In genomic region chr13:17944078-17944917, GRCm38 (mm10) we compare ENCODE assay signal across 8 mouse cellular contexts. TPM values are rescaled to one million over a fixed set of nuclear protein-coding genes. Genes with fewer than 3 reads are reported as not detected.
DNase-seq lines count a peak whose midpoint lies in the region; ATAC-seq and TF ChIP-seq lines count a peak whose summit lies in the region.

Gene Rala, minus strand, starts transcription at chr13:17944239.

- TF ChIP-seq CTCF in liver, embryonic 14.5 days (IDR thresholded peaks at IDR 0.05; ENCODE audit: low read depth), result no peak
- no peak for TF ChIP-seq CTCF in stomach, postnatal 0 days (IDR thresholded peaks at IDR 0.05; ENCODE audit: low read depth)

- peaks cover 6% of the 10 kb centered on the region; the same call in 1 of the 2 replicates for H3K4me1 ChIP-seq in brown adipose tissue, adult 24 weeks (ENCODE audit: control insufficient read depth, insufficient read depth, insufficient read length, low read length)
- peaks cover 0 to 16% of the 10 kb centered on the region in 2 experiments; a peak in 2 of 4 replicates for H3K4me1 ChIP-seq in heart, embryonic 14.5 days (ENCODE audit: control insufficient read depth in 2 of 2, insufficient read depth in 2 of 2, low read length in 2 of 2)
- peaks cover 7 to 10% of the 10 kb centered on the region in 2 experiments; a peak in 3 of 4 replicates for H3K4me1 ChIP-seq in liver, embryonic 14.5 days (replicated peaks; ENCODE audit: control insufficient read depth in 2 of 2, insufficient read depth in 2 of 2, low read length in 1 of 2)
- H3K4me1 ChIP-seq in neural tube, embryonic 11.5 days (ENCODE audit: control insufficient read depth, insufficient read depth, low read length), result peaks cover 4% of the 10 kb centered on the region; the same call in 1 of the 2 replicates
- H3K4me1 ChIP-seq in stomach, postnatal 0 days (replicated peaks; ENCODE audit: control insufficient read depth, insufficient read depth), result no peaks in the 10 kb centered on the region

- DNase-seq in CD4-positive, CD25-positive, alpha-beta regulatory T cell, adult 2 months (ENCODE audit: low read depth, low spot score), result peak; percentile 94
- DNase-seq in fibroblast of lung, adult 2 months (ENCODE audit: low read depth), result peak; percentile 54
- DNase-seq in kidney, postnatal 25 days, result peak; percentile 93 to 97
- peak; percentile 65 to 70 (median 68) for DNase-seq in liver, embryonic 14.5 days (ENCODE audit: low read depth in 3 of 3, low spot score in 3 of 3)
- DNase-seq in neural tube, embryonic 11.5 days (ENCODE audit: low spot score), result peak; percentile 93
- peak; percentile 96 for DNase-seq in stomach, postnatal 0 days (ENCODE audit: low spot score)

- H3K27me3 ChIP-seq in heart, embryonic 14.5 days (ENCODE audit: control insufficient read depth, insufficient read depth, low read length), result no peaks in the 10 kb centered on the region
- no peaks in the 10 kb centered on the region for H3K27me3 ChIP-seq in liver, embryonic 14.5 days (ENCODE audit: control insufficient read depth, insufficient read depth, low read length)
- H3K27me3 ChIP-seq in neural tube, embryonic 11.5 days (ENCODE audit: control insufficient read depth, insufficient read depth, low read length), result no peaks in the 10 kb centered on the region
- no peaks in the 10 kb centered on the region for H3K27me3 ChIP-seq in stomach, postnatal 0 days (ENCODE audit: control insufficient read depth, insufficient read depth, low read length)

- TF ChIP-seq EP300 in liver, embryonic 14.5 days (IDR thresholded peaks at IDR 0.05; ENCODE audit: low read depth), result no peak
- TF ChIP-seq EP300 in stomach, postnatal 0 days (optimal IDR thresholded peaks at IDR 0.05), result no peak

- H3K9ac ChIP-seq in heart, embryonic 14.5 days (ENCODE audit: low read length), result peak within 1 kb of the TSS; percentile 75
- H3K9ac ChIP-seq in liver, embryonic 14.5 days (replicated peaks), result peak within 1 kb of the TSS; percentile 84
- H3K9ac ChIP-seq in neural tube, embryonic 11.5 days (ENCODE audit: low read length), result peak within 1 kb of the TSS; percentile 93
- H3K9ac ChIP-seq in stomach, postnatal 0 days (ENCODE audit: low read length), result peak within 1 kb of the TSS; percentile 87

- WGBS in heart, embryonic 14.5 days, result 6% methylated on average over 69 of the region's 69 CpGs
- WGBS in liver, embryonic 14.5 days (ENCODE audit: insufficient replicate concordance), result 7% methylated on average over 55 of the region's 69 CpGs
- WGBS in neural tube, embryonic 11.5 days, result 12% methylated on average over 55 of the region's 69 CpGs
- WGBS in stomach, postnatal 0 days, result 11% methylated on average over 36 of the region's 69 CpGs

- peak within 1 kb of the TSS; percentile 95 for H3K4me3 ChIP-seq in brown adipose tissue, adult 24 weeks (ENCODE audit: insufficient read depth, low read depth, low read length)
- peak within 1 kb of the TSS; percentile 64 to 98 for H3K4me3 ChIP-seq in heart, embryonic 14.5 days (ENCODE audit: control insufficient read depth in 1 of 2, insufficient read depth in 1 of 2, low read depth in 1 of 2, low read length in 2 of 2)
- peak within 1 kb of the TSS; percentile 85 to 97 for H3K4me3 ChIP-seq in liver, embryonic 14.5 days (ENCODE audit: insufficient read depth in 1 of 2, low read depth in 2 of 2, low read length in 2 of 2)
- H3K4me3 ChIP-seq in neural tube, embryonic 11.5 days (ENCODE audit: low read depth, low read length), result peak within 1 kb of the TSS; percentile 92
- H3K4me3 ChIP-seq in stomach, postnatal 0 days (ENCODE audit: low read depth, low read length), result peak within 1 kb of the TSS; percentile 76

- H3K27ac ChIP-seq in brown adipose tissue, adult 24 weeks (replicated peaks; ENCODE audit: low read depth, low read length), result peak within 1 kb of the TSS; percentile 74
- peak within 1 kb of the TSS; percentile 89 to 93 for H3K27ac ChIP-seq in heart, embryonic 14.5 days (replicated peaks in 1 of 2; ENCODE audit: control insufficient read depth in 1 of 2, insufficient read depth in 1 of 2, low read depth in 2 of 2, low read length in 2 of 2)
- no peak within 1 kb of the TSS; the same call in 1 of the 2 replicates for H3K27ac ChIP-seq in liver, embryonic 14.5 days
- peak within 1 kb of the TSS; percentile 89 for H3K27ac ChIP-seq in neural tube, embryonic 11.5 days (ENCODE audit: low read depth, low read length)
- peak within 1 kb of the TSS; percentile 95 for H3K27ac ChIP-seq in stomach, postnatal 0 days (replicated peaks)

- peak within 1 kb of the TSS; percentile 79 for H3K4me2 ChIP-seq in heart, embryonic 14.5 days (ENCODE audit: low read length)
- peak within 1 kb of the TSS; percentile 85 for H3K4me2 ChIP-seq in liver, embryonic 14.5 days (ENCODE audit: low read depth)
- peak within 1 kb of the TSS; percentile 61 for H3K4me2 ChIP-seq in neural tube, embryonic 11.5 days (ENCODE audit: low read depth)
- H3K4me2 ChIP-seq in stomach, postnatal 0 days (replicated peaks; ENCODE audit: low read depth), result peak within 1 kb of the TSS; percentile 74

- peak; percentile 98 for ATAC-seq in heart, embryonic 14.5 days (ENCODE audit: insufficient number of reproducible peaks, insufficient read depth, low FRiP score, low read depth)
- ATAC-seq in liver, embryonic 14.5 days (ENCODE audit: insufficient read depth), result peak; percentile 99
- ATAC-seq in neural tube, embryonic 11.5 days (ENCODE audit: insufficient read depth, low FRiP score, low TSS enrichment), result peak; percentile 100
- ATAC-seq in stomach, postnatal 0 days (ENCODE audit: low FRiP score, low TSS enrichment), result peak; percentile 99

- H3K36me3 ChIP-seq in heart, embryonic 14.5 days (ENCODE audit: control insufficient read depth, insufficient read depth, low read length), result no peaks in the 10 kb centered on the region
- H3K36me3 ChIP-seq in liver, embryonic 14.5 days (replicated peaks; ENCODE audit: control insufficient read depth, insufficient read depth, low read depth), result no peaks in the 10 kb centered on the region
- no peaks in the 10 kb centered on the region for H3K36me3 ChIP-seq in neural tube, embryonic 11.5 days (ENCODE audit: control insufficient read depth, insufficient read depth, low read length)
- H3K36me3 ChIP-seq in stomach, postnatal 0 days (ENCODE audit: control insufficient read depth, insufficient read depth, low read length), result no peaks in the 10 kb centered on the region

- H3K9me3 ChIP-seq in heart, embryonic 14.5 days (ENCODE audit: control insufficient read depth, low read length), result no peaks in the 10 kb centered on the region
- no peaks in the 10 kb centered on the region for H3K9me3 ChIP-seq in liver, embryonic 14.5 days (ENCODE audit: control insufficient read depth, low read length)
- H3K9me3 ChIP-seq in neural tube, embryonic 11.5 days (ENCODE audit: control insufficient read depth, low read length), result no peaks in the 10 kb centered on the region
- no peaks in the 10 kb centered on the region for H3K9me3 ChIP-seq in stomach, postnatal 0 days (ENCODE audit: control insufficient read depth, low read length)

RNA-seq across cellular contexts. Expression of gene Rala, which starts in this region (rescaled TPM):
- polyA plus RNA-seq in brown adipose tissue, adult 24 weeks (2012; ENCODE audit: insufficient read depth, insufficient read length, missing spikeins), result 101 and 106 TPM in 2 replicates
- polyA plus RNA-seq in heart, embryonic 14.5 days (2014; fragmentation: Nextera tagmentation; extraction: Ambion mirVana), result 83.7 and 85.2 TPM in 2 replicates
- polyA plus RNA-seq in liver, embryonic 14.5 days (2012; rRNA removed), result 2.4 and 7.5 TPM in 2 replicates
- 15.4 and 17.2 TPM in 2 replicates for polyA plus RNA-seq in liver, embryonic 14.5 days (2014; fragmentation: Nextera tagmentation; extraction: Ambion mirVana)
- 140 and 150 TPM in 2 replicates for polyA plus RNA-seq in neural tube, embryonic 11.5 days (2014; fragmentation: Nextera tagmentation; extraction: Ambion mirVana)
- 87.8 and 94.8 TPM in 2 replicates for polyA plus RNA-seq in stomach, postnatal 0 days (2015; fragmentation: Nextera tagmentation; extraction: Ambion mirVana)
